Mouse (Mus musculus) embryonic facial prominence, embryonic 13.5 days (tissue): Measurements from ENCODE around the gene Hfe. TPM values are rescaled to one million over a fixed set of nuclear protein-coding genes. Genes with fewer than 3 reads are reported as not detected.
"Not testable (repeated sequence)": the region's sequence is repeated elsewhere in the genome, so short reads cannot be mapped to it uniquely, and the experiment has no call there.

Experiments used
- ATAC-seq: fragments of 200-750 bp; cut with Nextera tagmentation; 2 replicates; pipeline ENCODE4 v1.8.0; 2017; ENCODE audit warnings: low read depth; ENCODE audit not compliant: insufficient number of reproducible peaks, insufficient read depth, low FRiP score, low TSS enrichment
- H3K27ac ChIP-seq: fragments of 300-500 bp; sonication (generic); 2 replicates; pipeline ENCODE4 v1.5.1; 2015; ENCODE audit warnings: moderate library complexity, mild to moderate bottlenecking, inconsistent platforms
- H3K27me3 ChIP-seq: fragments of 300-500 bp; sonication (generic); 2 replicates; pipeline ENCODE4 v1.6.1; 2015; ENCODE audit warnings: mild to moderate bottlenecking, inconsistent platforms
- H3K36me3 ChIP-seq: fragments of 300-500 bp; sonication (generic); 2 replicates; pipeline ENCODE4 v1.6.1; 2015; ENCODE audit warnings: mild to moderate bottlenecking, inconsistent platforms
- H3K4me1 ChIP-seq: fragments of 300-500 bp; sonication (generic); 2 replicates; pipeline ENCODE4 v1.6.1; 2015; ENCODE audit warnings: inconsistent platforms
- H3K4me2 ChIP-seq: fragments of 300-500 bp; sonication (generic); 2 replicates; pipeline ENCODE4 v1.6.1; 2015; ENCODE audit warnings: moderate library complexity, mild to moderate bottlenecking, inconsistent platforms
- H3K4me3 ChIP-seq: fragments of 300-500 bp; sonication (generic); 2 replicates; pipeline ENCODE4 v1.5.1; 2015; ENCODE audit warnings: mild to moderate bottlenecking, inconsistent platforms
- H3K9ac ChIP-seq: fragments of 300-500 bp; sonication (generic); 2 replicates; pipeline ENCODE4 v1.6.1; 2015; ENCODE audit warnings: mild to moderate bottlenecking, inconsistent platforms
- H3K9me3 ChIP-seq: fragments of 300-500 bp; sonication (generic); 2 replicates; pipeline ENCODE4 v1.6.1; 2016; ENCODE audit warnings: inconsistent platforms
- WGBS: fragments of 180-500 bp; shearing (Covaris S2); methylation state at CpG from one replicate; pipeline ENCODE4 v1.1.7; 2015; ENCODE audit warnings: mixed read lengths; 5-methylcytosine and 5-hydroxymethylcytosine counted together
- polyA plus RNA-seq: library from polyadenylated mRNA; unstranded; fragments of >200 nt; fragmentation: Nextera tagmentation; extraction: Ambion mirVana; gene quantifications from 2 replicates; pipeline ENCODE4 v1.2.1, GENCODE M21; 2015

Hfe gene
- polyA plus RNA-seq, 1 experiment from 2014 or later: 6.5 TPM

DNA sequence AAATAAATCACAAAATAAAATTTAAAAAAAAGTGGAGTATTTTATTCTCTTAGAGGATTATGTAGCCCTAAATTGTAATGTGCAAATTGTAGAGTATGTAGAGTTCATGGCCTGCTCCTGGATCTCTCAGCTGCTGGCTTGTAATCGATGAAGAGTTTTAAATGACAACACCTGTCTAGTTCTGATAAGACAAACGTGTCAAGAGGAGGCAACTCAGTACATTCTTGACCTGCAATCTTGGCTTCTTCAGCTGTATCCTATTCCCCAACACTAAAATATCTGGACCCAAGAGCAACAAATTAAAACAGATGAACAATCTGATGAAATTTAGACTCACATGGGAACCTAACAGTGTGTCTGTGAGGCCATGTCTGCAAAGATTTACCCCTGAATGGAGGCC lies 21.2 kb downstream of the Hfe start:
- H3K27me3 ChIP-seq: no peaks in the 10 kb centered on the region
- H3K36me3 ChIP-seq: no peaks in the 10 kb centered on the region
- peaks cover 10% of the 10 kb centered on the region; the same call in 1 of the 2 replicates for H3K4me1 ChIP-seq
- no peaks in the 10 kb centered on the region for H3K9me3 ChIP-seq
- ATAC-seq: no peak
- H3K9ac ChIP-seq: no peak overlapping the region
- no peak overlapping the region for H3K4me3 ChIP-seq
- no peak overlapping the region for H3K27ac ChIP-seq
- no peak overlapping the region for H3K4me2 ChIP-seq
- WGBS: 69% methylated on average over 2 of the region's 2 CpGs

DNA sequence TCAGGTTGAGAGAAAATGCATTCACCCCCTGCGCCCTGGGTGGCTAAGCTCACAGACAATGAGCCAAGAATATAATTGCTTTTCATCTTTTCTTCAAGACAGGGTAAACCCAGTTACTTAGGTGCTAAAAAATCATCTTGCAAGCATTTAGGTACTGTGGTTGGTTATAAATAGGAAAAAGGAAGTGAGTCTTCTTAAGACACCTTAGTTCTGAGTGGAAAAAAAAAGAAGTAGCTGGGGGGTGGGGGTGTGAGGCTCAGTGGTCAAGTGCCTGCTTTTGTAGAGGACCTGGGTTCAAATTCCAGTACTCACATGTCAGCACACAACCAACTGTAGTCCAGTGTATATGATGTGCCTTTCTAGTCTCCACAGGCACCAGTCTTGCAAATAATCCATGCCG lies 21.7 kb downstream of the Hfe start:
- Histone ChIP-seq H3K9me3 (no peaks in the 10 kb centered on the region), H3K27ac (no peak overlapping the region), H3K4me1 (peaks cover 10% of the 10 kb centered on the region; the same call in 1 of the 2 replicates), H3K9ac (no peak overlapping the region), H3K4me2 (no peak overlapping the region), H3K4me3 (no peak overlapping the region), H3K27me3 (no peaks in the 10 kb centered on the region), H3K36me3 (no peaks in the 10 kb centered on the region)
- 91% methylated on average over 2 of the region's 2 CpGs for WGBS
- ATAC-seq: no peak

DNA sequence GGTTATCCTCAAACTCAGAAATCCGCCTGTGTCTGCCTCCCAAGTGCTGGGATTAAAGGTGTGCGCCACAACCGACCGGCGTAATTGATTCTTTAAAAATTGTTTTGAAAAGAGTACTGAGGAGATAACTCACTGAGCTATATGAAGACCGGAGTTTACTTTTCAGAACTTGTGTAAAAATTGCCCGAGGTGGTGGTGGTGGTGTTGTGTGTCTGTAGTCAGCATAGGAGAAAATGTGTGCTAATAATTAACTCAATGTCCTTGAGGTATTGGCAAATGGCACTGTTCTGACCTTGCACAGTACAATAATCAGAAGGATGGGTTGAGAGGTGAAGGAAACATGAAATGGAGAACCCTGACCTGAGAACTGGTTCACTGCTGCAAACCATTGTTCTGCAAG lies 22.7 kb downstream of the Hfe start:
- no peak overlapping the region for H3K9ac ChIP-seq
- H3K9me3 ChIP-seq: no peaks in the 10 kb centered on the region
- no peaks in the 10 kb centered on the region for H3K36me3 ChIP-seq
- H3K27me3 ChIP-seq: no peaks in the 10 kb centered on the region
- 91% methylated on average over 7 of the region's 7 CpGs for WGBS
- peaks cover 11% of the 10 kb centered on the region for H3K4me1 ChIP-seq
- no peak overlapping the region for H3K4me3 ChIP-seq
- no peak overlapping the region for H3K27ac ChIP-seq
- H3K4me2 ChIP-seq: no peak overlapping the region
- no peak for ATAC-seq

DNA sequence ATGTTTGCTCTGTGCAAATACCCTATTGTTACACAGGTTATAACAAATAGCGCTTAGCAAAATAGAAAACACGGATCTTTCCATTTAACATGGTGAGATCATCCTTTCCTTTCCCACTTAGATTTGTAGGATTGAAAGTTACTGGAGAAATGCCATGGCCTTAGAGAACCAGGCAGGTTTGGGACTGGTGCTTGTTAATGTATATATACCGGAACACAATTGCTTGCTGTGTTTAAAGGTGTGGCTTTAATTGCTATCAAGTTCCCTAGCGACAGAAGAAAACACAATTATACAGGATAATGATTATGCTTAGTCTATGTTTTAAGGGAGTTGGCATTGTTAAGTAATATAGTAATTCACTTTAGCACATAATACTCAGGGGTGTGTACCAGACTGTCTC lies 23.5 kb downstream of the Hfe start:
- H3K27me3 ChIP-seq: no peaks in the 10 kb centered on the region
- no peak overlapping the region for H3K4me2 ChIP-seq
- H3K4me3 ChIP-seq: no peak overlapping the region
- ATAC-seq: no peak
- no peaks in the 10 kb centered on the region for H3K9me3 ChIP-seq
- no peaks in the 10 kb centered on the region for H3K36me3 ChIP-seq
- H3K9ac ChIP-seq: no peak overlapping the region
- WGBS: 85% methylated on average over 4 of the region's 4 CpGs
- H3K4me1 ChIP-seq: peaks cover 16% of the 10 kb centered on the region
- H3K27ac ChIP-seq: no peak overlapping the region

DNA sequence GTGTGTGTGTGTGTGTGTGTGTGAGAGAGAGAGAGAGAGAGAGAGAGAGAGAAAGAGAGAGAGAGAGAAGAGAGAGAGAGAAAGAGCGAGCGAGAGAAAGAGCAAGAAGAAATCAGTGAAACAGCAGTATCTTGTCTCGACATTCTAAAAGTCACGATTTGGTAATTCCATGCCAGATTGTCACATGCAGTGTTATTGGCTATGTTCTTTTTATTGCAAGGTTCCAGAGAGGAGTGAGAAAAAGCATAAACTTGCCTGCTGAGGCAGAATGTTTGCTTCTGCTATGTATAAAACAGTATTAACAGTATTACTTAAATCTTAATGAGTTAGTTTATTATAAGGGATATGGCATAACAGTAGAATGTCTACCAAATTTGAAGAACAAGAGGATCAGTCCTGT lies 24.7 kb downstream of the Hfe start:
- Histone ChIP-seq H3K4me2 (peak overlapping the region; percentile 69), H3K4me1 (peaks cover 16% of the 10 kb centered on the region), H3K27me3 (no peaks in the 10 kb centered on the region), H3K9ac (peak overlapping the region; percentile 75), H3K27ac (peak overlapping the region; percentile 98), H3K36me3 (no peaks in the 10 kb centered on the region), H3K4me3 (peak overlapping the region; percentile 50), H3K9me3 (no peaks in the 10 kb centered on the region)
- ATAC-seq: no peak
- 47% methylated on average over 4 of the region's 4 CpGs for WGBS

DNA sequence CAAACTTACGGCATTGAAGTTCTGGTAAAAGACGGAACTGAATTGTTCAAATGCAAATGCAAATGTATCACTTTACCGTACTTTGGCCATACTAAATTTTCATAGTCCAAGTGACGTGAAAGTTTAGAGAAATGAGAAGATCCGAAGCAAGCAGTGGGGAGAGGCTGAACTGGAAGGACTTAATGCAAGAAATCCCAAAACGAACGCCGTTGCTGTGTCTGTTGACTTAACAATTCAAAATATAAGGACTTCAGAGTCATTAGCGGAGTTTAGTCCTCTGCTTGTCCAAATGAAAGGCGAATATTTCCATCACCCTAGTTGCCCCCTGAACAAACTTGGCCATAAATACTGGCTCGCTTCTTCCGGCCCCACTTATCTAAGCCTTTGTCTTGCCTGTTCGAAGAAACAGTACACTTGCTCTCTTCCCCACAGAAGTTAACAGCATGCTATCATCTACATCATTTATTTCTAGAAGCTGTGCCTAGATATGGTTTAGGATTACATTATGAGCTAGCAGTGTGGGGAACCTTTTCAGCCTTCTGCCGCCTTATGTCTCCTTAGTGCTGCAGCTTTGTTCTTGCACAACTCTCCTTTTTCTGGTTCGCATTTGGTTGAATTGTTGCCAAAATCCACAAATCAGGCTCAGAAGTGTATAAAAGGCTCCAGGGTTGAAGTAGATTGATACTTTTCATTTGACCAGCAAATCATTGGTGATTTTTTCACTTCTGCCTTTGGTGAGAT lies 25.4 kb downstream of the Hfe start:
- peak overlapping the region; percentile 75 for H3K9ac ChIP-seq
- ATAC-seq: no peak
- no peaks in the 10 kb centered on the region for H3K9me3 ChIP-seq
- 7% methylated on average over 15 of the region's 15 CpGs for WGBS
- peaks cover 16% of the 10 kb centered on the region for H3K4me1 ChIP-seq
- no peaks in the 10 kb centered on the region for H3K27me3 ChIP-seq
- peak overlapping the region; percentile 98 for H3K27ac ChIP-seq
- H3K4me3 ChIP-seq: peak overlapping the region; percentile 50
- peak overlapping the region; percentile 69 for H3K4me2 ChIP-seq
- H3K36me3 ChIP-seq: no peaks in the 10 kb centered on the region

DNA sequence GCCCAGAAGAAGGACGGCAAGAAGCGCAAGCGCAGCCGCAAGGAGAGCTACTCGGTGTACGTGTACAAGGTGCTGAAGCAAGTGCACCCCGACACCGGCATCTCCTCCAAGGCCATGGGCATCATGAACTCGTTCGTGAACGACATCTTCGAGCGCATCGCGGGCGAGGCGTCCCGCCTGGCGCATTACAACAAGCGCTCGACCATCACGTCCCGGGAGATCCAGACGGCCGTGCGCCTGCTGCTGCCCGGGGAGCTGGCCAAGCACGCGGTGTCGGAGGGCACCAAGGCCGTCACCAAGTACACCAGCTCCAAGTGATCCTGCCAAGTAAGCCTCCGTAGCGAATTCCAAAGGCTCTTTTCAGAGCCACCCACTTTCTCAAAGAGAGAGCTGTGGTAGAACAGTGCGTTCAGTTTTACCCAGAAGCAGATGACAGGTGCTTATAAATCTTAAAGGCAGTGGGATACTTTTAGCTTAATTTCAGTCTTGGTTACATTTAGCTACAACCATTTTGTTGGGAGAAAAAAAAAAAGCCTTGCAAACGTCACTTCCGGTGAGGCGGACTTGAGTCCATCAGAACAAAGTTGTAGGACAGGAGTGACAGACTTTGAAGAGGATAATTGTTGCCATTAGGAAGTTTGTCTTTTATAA lies 26.2 kb downstream of the Hfe start:
- H3K36me3 ChIP-seq, ATAC-seq, H3K9me3 ChIP-seq, H3K27me3 ChIP-seq: not testable (repeated sequence)
- under 1% methylated on average over 18 of the region's 37 CpGs for WGBS
- Histone ChIP-seq H3K27ac (peak overlapping the region; percentile 98), H3K9ac (peak overlapping the region; percentile 75), H3K4me3 (peak overlapping the region; percentile 50), H3K4me2 (peak overlapping the region; percentile 69), H3K4me1 (peaks cover 16% of the 10 kb centered on the region)

DNA sequence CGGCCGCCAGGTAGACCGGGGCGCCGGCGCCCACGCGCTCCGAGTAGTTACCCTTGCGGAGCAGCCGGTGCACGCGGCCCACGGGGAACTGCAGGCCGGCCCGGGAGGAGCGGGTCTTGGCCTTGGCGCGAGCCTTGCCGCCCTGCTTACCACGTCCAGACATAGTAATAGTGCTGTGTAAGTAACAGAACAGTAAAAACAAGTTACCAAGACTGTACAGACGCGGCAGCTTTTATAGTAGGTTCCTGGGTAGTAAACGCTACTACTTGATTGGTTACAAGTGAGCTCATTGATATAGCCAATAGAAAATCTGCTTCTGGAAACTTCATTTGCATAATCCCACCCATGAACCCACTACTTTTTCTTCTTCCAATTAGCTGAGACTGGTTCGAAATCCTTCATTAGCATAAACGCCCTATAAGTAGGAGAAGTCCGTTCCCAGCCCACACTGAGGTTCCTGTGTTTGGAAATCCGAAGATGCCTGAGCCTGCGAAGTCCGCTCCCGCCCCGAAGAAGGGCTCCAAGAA lies 26.8 kb downstream of the Hfe start, which contains the start of the genes Hist1h2ac and Hist1h2bc:
Hist1h2ac (minus strand) TSS at position 194 of the 527 bp plus-strand sequence.
Hist1h2bc (plus strand) TSS at position 445 of the 527 bp plus-strand sequence.
- Histone ChIP-seq H3K36me3 (no peaks in the 10 kb centered on the region), H3K27me3 (no peaks in the 10 kb centered on the region), H3K9me3 (no peaks in the 10 kb centered on the region), H3K9ac (peak within 1 kb of the TSS; percentile 75), H3K4me1 (peaks cover 16% of the 10 kb centered on the region), H3K4me2 (peak within 1 kb of the TSS; percentile 69), H3K4me3 (peak within 1 kb of the TSS; percentile 50), H3K27ac (peak within 1 kb of the TSS; percentile 98)
- peak; percentile 99 for ATAC-seq
- WGBS: 0% methylated on average over 28 of the region's 32 CpGs

DNA sequence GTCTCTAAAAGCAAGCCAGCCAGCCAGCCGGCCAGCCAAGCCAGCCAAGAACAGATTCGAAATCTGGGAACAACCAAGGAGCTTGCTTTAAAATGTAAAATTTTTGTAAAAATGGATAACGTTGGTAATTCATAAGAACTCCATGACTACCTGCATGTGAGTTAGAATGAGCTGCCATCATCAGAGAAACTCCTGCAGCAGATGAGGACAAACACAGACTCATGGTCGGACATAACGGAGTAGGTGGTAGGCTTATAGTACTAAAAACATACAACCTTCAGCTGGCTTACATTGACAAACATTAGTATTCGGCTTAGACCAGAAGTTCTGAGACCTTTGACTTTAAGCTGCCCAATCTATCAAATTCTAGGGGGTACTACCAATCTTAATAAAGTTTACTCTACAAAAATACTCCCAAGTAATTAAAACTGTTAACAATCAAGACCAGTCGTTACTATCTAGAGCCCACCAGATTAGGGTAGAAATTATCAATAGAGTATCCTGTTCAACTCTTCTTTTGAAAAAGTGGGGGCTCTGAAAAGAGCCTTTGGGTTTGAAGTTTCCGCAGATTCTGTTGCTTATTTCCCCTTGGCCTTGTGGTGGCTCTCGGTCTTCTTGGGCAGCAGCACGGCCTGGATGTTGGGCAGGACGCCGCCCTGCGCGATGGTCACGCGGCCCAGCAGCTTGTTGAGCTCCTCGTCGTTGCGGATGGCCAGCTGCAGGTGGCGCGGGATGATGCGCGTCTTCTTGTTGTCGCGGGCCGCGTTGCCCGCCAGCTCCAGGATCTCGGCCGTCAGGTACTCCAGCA lies 27.5 kb downstream of the Hfe start:
- peak overlapping the region; percentile 50 for H3K4me3 ChIP-seq
- H3K27ac ChIP-seq: peak overlapping the region; percentile 98
- not testable (repeated sequence) for H3K36me3 ChIP-seq, H3K27me3 ChIP-seq, ATAC-seq, H3K9me3 ChIP-seq
- 8% methylated on average over 16 of the region's 30 CpGs for WGBS
- peak overlapping the region; percentile 72 for H3K9ac ChIP-seq
- H3K4me2 ChIP-seq: peak overlapping the region; percentile 69
- peaks cover 16% of the 10 kb centered on the region for H3K4me1 ChIP-seq

DNA sequence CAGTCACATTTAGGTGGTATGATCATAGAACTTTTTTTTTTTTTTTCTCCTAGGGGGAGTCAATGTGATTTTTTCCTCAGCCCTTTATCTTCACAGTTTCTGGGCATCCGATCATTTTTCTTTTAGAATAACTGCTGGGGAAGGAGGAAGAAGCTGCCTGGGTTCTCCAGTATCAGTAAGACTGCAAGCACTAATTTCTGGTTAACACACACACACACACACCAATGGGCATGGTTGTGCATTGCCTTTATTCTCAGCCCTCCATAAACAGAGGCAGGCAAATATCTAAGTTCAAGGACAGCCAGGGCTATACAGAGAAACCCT lies 28.1 kb downstream of the Hfe start:
- Histone ChIP-seq H3K4me1 (peaks cover 16% of the 10 kb centered on the region), H3K9ac (peak overlapping the region; percentile 72), H3K4me3 (peak overlapping the region; percentile 50), H3K36me3 (no peaks in the 10 kb centered on the region), H3K27ac (peak overlapping the region; percentile 98), H3K9me3 (no peaks in the 10 kb centered on the region), H3K27me3 (no peaks in the 10 kb centered on the region), H3K4me2 (peak overlapping the region; percentile 69)
- no peak for ATAC-seq
- 47% methylated on average over 1 of the region's 1 CpGs for WGBS

DNA sequence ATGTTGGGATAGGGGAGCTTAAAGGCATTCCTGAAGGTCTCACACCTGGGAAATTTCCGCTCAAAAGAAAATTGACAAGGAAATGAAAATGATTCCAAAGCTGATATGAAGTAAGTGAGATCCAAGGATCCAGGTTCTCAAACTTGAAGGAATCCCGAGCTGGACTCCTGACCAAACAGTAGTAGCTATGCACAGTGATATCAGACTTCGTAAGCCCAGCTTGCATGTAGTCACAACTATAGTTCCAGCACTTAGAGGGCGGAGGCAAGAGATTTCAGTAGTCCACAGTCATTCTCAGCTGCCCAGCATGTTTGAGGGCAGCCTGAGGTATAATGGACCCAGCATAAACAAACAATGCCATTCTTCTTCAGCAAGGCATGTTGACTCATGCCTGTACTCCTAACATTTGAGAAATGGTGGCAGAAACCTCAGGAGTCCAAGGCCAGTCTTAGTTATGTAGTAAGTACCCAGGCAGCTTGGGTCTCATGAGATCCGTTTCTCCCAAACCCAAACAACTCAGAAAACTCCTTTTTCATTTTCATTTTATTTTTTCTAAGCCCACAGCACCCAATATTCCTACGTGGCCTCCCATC lies 28.6 kb downstream of the Hfe start:
- H3K9ac ChIP-seq: no peak overlapping the region
- no peaks in the 10 kb centered on the region for H3K36me3 ChIP-seq
- no peak overlapping the region for H3K4me3 ChIP-seq
- WGBS: 87% methylated on average over 6 of the region's 6 CpGs
- no peaks in the 10 kb centered on the region for H3K27me3 ChIP-seq
- peak overlapping the region; percentile 69 for H3K4me2 ChIP-seq
- H3K27ac ChIP-seq: peak overlapping the region; percentile 98; the same call in 1 of the 2 replicates
- H3K4me1 ChIP-seq: peaks cover 16% of the 10 kb centered on the region
- no peak for ATAC-seq
- no peaks in the 10 kb centered on the region for H3K9me3 ChIP-seq
